Mouse (Mus musculus): ENCODE results near the gene Maco1. TPM values are rescaled to one million over a fixed set of nuclear protein-coding genes. Genes with fewer than 3 reads are reported as not detected.

Maco1 gene
- polyA plus RNA-seq (2012; rRNA removed), result 8.3 and 9.2 TPM in 2 replicates

DNA sequence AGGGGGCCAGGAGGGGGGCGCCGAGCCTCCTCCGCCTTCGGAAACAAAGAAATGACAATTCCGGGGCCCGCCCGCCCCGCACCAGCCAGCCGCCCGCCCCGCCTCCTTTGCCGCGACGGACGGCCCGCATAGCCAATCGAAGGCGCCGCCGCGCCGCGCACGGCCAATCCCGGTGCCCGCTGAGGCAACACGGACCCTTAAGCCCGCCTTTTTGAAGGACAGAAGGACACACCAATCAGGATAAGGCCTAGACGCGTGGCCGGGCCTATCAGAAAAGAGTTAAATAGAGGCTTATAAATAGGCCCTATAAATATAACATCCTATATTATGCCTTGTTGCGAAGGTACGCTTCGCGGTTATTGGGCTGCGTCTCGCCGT is at the start of gene Maco1:
TSS of gene Maco1 (minus strand) at position 87 of the 378 bp plus-strand sequence.

DNA sequence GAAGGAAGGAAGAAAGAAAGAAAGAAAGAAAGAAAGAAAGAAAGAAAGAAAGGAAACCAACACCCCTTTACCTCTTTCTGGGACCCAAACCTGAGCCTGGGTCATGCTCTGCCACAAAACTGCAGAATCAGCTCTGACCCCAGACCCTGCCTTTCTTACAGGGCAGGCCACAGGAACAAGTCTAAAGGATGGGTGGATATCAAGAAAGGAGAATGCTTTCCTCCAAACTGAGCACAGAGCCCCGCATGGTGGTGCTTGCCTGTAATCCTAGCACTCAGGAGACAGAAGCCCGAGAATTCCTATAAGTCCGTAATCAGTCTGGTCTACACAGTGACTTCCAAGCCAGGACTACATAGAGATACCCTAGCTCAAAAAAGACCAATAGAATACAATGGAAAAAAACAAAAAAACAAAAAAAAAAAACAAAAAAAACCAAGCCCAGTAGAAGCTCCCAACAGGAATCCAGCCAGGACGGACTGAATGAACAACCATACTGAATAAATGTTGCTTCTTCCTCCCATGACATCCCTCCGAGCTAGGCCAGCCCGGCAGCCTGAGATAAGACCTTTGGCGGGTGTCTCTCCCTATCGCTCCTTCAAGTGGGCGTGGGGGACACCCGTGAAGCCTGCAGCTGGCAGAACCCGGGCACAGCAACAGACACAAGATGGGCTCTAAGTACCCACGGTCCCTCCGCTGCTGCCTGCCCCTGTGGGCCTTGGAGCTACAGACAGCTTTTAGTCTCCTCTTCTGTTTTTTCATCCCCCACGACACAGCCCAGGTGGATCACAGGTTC is 11.0 kb upstream of the Maco1 start, which contains the start of gene Rhd:
TSS of gene Rhd (plus strand) at position 600 of the 793 bp plus-strand sequence.

DNA sequence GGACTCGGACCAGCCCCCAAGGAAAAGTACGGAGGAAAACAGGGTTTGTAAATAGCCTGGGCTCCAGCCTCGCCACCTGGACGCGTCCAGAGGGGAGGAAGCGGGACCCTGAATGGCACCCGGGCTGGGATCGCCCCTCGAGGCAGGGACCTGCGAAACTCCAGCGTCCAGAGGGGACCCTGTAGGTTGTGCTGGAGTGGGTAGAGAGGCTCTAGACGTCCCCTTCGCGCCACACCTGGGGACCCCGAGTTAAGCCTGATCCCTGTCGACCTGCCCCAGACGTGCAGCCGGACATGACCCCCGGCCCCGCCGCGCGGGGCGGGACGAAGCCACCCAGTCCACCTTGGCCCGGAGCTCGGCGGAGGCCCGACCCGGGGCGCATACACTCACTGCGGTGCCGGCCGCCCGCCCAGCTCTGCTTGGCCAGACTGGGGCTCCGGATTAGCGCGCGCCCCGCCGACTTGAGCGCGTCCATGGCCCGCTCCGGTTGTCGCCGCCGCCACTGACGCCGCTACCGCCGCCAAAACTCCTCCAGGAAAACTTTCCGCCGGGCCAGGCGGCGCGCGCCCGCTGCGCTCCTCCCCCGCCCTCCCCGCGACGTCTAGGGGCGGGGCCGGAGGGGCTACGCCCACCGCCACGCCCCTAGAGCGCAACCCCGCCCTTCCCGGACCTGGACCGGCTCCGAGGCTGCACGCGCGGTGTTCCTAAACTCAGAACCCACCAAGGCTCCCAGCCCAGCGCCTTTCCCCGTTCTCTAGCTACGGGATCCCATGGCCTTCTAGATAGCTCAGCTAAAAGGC is 85.5 kb downstream of the Maco1 start, which contains the start of gene Ldlrap1:
TSS of gene Ldlrap1 (minus strand) at position 599 of the 800 bp plus-strand sequence.

Other genes starting within 250 kb of the Maco1 start
- gene Man1c1, start 149.1 kb downstream of the Maco1 start, polyA plus RNA-seq (2012; rRNA removed), result 2.0 and 2.5 TPM in 2 replicates
- 7.2 and 7.9 TPM in 2 replicates for gene Ldlrap1, start 85.3 kb downstream of the Maco1 start, polyA plus RNA-seq (2012; rRNA removed)
- gene Rhd, start 11.2 kb upstream of the Maco1 start, polyA plus RNA-seq (2012; rRNA removed), result 109 and 117 TPM in 2 replicates
- 68.0 and 69.2 TPM in 2 replicates for gene Tmem50a, start 61.7 kb upstream of the Maco1 start, polyA plus RNA-seq (2012; rRNA removed)
- 306 and 352 TPM in 2 replicates for gene Rsrp1, start 70.2 kb upstream of the Maco1 start, polyA plus RNA-seq (2012; rRNA removed)
- gene Syf2, start 77.6 kb upstream of the Maco1 start, polyA plus RNA-seq (2012; rRNA removed), result 34.8 and 36.7 TPM in 2 replicates